Mouse (Mus musculus) thymus, postnatal 25 days (tissue): ENCODE measurements around the gene Vwa2.

Source experiments
- DNase-seq: peaks from one replicate; pipeline ENCODE4 v3.0.0; 2022

Gene Vwa2

DNA sequence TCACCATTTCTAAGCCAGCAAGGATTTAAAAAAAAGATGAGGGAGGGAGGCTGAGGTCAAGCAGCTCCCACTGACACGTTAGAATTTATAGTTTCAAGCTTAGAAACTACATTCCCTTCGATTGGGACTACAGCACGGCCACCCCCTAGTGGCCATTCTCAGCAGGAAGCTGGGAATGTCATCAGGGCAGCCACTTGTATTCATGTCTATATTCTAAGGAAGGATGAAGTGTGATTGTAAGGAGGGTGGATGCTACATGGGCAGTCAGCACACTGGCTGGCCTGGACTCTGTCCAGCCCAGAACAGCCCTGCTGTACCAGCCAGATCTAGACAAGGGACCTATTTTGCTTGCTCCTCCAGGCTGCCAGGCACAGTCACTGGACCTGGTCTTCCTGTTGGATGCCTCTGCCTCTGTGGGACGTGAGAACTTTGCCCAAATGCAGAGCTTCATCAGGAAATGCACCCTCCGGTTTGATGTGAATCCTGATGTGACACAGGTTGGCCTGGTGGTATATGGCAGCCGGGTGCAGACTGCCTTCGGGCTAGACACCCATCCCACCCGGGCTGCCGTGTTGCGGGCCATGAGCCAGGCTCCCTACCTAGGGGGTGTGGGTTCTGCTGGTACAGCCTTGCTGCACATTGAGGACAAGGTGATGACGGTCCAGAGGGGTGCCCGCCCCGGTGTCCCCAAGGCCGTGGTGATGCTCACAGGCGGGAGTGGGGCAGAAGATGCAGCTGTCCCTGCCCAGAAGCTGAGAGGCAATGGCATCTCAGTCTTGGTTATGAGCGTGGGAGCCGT is 34.6 kb downstream of the Vwa2 start:
- DNase-seq, result peak; percentile 14

DNA sequence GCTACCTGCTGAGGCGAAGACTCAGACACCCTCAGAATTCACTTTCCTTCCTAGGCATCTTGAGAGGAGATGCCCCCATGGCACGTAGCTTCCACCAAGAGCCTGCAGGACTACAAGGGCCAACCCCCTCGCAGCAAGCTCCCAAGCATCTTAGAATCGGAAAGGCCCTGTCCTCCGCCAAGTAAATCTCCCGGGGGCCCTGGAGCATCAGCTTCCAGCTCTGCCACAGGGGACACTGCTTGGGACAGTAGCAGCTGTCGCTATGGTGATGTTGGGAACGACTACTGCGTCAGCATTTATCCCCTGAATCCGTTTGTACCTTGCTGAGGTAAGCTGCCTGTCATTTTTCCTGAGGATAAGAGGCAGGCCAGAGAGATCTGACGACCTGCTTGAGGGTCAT is 36.5 kb downstream of the Vwa2 start:
- DNase-seq, result no peak

DNA sequence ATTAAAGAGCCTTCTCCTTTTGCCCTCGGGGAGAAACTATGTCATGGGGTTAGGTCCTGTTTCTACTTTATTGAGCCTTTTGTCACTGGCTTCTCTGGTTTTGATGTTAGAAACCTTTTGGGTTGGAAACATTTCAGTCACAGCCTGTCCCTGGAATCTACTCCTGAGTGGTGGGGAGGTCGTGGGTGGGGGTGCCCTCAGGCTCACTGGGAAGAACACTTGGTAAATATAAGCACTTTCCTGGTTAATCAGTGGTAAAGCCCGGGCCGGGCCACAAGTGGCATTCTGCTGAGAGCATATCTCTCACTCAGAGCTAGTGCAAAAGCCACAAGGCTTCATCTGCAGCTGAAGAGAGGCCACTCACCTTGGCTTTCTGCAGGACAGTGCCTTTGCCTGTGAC is 39.7 kb downstream of the Vwa2 start:
- no peak for DNase-seq

DNA sequence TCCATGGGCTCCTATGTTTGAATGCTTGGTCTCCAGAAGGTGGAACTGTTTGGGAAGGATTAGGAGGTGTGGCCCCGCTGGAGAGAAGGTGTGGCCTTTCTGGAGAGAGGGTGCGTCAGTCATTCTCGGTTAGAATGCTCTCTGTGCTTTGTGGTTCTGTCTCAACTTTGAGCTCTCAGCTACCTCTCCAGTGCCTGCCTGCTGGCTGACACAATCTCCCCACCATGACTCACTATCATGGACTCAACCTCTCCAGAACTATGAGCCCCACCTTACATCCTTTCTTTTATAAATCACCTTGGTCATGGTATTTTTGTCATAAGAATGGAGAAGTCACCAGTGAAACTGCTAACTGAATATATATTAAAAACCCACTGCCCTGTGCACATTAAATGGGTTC is 40.6 kb downstream of the Vwa2 start:
- no peak for DNase-seq

DNA sequence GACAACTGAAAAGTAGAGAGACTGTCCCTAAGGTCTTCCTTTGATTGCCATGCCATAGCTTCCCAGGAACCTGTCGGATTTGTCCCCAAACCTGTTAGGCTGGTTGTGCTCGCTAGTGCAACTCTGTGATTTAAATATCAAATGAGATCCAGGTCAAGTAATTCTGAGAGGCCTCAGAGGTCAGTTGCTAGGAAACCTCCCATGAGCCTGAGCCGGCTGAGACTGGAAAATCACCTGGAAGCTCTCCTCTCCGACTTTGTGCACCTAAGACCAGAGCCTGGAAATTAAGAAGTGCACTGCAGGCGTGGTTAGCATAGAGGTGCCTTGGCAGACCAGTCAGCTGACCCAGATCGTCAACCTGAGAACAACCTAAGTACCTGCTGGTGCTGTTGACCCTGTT is 41.0 kb downstream of the Vwa2 start:
- no peak for DNase-seq

DNA sequence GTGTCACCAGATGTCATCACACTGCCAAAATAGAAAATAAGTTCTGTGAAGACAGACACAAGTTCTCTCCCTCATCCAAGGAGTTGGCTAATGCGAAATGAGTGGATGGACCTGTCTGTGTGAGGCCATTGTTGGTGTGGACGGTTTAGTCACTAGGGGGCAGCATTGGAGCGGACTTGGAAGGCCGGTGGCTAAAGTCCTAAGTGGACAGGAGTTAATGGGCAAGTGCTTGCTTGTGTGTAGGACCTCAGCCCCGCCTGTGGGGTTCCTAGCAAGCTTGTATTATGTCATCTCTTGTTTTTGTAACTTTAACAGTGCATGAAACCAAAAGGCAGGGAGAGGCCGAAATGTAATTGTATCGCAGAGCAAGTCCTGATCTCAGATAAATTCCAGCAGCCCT is 45.6 kb downstream of the Vwa2 start:
- DNase-seq, result peak; percentile 38

DNA sequence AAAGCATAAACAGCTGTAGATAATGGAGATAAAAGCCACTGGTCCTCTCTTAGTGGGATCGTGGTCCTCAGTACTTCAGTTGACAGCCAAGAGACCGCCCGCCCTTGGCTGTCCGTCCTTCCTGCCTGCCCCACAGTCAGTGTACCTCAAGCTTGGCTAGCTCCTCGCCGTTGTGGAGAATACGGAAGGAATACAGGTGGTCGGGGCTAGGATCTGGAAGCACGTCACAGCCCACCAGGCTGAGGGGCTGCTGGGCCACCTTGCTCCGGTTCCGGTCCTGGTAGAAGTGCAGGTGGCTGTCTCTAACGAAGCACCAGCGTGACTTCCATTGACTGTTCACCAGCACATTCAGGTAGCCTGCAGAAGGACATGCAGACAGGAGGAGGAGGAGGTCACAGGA is 46.2 kb downstream of the Vwa2 start:
- no peak for DNase-seq

DNA sequence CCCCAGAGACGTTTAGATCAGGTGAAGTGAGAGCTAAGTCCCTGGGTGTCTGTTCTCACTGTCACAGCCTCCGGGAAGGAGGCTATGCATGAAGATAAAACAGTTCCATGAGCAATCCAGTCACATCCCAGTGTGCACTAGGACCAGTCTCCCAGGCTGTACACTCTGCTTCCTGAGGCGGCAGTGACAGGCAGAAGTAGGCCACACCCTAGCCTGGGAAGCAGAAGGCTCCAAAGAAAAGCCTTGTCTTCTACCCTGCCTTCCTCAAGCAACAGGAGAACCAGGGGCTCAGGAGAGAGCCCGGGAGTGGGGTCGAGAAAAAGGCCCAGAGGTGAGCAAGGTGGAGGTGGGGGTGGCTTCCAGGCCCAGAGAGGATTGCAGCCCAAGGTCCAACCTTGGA is 47.7 kb downstream of the Vwa2 start:
- no peak for DNase-seq

DNA sequence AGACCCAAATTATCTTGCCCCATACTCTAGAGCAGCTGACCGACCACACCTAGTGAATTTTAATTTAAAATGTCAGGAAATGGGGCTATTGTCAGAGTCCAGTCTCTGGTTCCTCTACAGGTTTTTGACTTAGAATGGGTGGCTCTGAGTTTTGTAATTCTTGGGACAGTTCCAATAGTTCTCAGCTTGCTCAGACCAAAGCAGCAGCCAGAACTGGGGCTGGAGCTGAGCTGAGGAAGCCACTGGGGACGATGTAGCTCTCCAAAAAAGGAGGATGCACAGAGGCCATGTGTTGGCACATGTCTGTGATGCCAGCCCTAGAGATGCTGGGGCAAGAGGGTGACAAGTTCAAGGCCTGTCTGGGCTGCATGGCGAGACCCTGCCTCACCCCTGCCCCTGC is 55.3 kb downstream of the Vwa2 start:
- no peak for DNase-seq

DNA sequence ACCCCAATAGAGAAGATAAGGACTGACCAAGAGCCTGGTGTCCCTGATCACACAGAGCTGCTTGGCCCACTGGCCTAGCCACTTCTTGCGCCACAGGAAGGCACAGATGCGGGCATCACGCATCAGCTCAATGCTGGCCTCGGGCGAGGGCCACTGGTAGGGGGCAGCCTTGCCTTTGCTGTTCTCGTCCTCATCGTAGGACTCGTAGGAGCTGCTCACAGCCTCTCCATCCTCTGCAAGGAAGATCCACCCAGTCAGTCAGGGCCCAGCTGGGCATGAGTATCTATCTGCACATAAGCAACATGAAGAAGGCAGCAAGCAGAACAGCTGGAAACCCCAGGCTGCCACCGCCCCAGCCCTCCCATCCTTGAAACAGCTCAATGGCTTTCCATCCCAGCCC is 56.0 kb downstream of the Vwa2 start:
- no peak for DNase-seq

DNA sequence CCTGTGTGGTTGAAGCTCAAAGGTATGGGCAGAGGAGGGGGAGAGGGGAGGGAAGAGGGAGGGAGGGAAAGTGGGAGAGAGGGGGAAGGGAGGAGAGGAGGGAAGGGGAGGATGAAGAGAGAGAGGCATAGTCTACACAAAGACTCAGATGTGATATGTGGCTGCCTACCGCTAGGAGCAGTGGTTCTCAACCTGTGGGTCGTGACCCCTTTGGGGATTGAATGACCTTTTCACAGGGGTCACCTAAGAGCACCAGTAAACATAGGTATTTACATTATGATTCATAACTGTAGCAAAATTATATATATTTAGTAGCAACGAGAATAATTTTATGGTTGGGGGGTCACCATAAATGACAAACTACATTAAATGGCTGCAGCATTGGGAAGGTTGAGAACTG is 59.8 kb downstream of the Vwa2 start:
- DNase-seq, result no peak

DNA sequence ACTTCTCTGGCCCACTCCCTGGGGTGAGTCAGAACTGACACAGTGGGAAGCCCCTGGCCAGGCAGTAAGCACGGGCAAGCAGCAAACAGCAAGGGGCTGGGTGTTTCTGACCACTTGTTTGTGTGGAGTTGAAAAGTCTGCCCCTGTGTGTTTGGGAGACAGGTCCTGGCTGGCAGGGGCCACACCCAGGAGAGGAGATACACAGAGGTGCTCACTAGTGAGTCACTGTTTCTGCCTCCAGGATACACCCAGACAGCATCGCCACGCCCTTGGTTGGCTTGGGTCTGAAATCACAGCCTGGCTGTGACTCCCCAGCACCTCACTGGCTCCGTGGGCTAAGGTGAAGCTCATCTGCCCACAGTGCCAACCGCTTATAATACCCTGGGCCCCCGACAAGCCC is 61.1 kb downstream of the Vwa2 start:
- DNase-seq, result no peak

DNA sequence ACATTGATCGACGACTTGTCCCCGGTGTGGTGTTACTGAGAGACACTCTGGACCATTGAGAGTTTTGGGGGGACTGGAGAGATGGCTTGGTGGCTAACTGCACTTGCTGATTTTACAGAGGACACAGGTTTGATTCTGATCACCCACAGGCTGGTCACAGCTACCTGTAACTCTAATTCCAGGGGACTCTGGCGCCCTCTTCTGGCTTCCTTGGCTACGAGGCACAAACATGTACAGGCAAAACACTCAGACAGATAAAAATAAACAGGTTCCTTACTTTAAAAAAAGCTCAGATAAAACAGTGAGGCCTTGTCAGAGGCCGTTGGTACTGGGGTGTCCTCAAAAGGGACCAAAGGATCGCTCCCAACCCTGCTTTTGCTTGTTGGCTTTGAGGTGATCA is 61.7 kb downstream of the Vwa2 start:
- DNase-seq, result peak; percentile 23

DNA sequence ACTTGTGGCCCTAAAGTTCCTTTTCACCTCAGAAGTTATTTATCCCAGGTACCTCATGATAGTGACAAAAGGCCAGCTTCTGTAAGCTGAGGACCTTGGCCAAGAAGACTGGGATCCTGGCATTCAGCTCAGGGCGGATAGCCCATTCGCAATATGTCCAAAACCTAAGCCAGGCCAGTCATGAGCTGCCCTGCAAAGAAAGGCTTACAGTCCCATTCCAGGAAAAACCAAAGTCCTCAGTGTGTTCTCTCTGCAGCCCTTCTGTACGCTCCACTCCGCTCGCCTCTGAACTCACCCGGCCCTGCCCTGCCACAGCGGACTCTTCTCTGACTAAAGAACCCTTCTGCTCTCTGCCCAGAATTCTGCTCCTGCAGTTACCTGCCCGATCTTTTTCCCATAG is 62.2 kb downstream of the Vwa2 start:
- DNase-seq, result no peak

DNA sequence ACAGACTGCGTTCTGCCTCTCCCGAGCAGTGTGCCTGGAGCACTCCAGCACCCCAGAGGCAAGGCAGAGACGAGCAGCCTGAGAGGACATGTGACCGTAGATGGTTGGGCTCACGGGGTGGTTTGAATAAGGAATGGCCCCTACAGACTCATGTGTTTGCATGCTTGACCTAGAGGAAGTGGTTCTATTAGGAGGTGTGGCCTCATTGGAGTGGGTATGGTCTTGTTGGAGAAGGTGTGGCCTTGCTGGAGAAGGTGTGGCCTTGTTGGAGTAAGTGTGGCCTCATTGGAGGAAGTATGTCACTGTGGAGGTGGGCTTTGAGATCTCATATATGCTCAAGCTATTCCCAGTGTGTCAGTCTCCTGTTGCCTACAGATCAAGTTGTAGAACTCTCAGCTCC is 63.9 kb downstream of the Vwa2 start:
- DNase-seq, result no peak

DNA sequence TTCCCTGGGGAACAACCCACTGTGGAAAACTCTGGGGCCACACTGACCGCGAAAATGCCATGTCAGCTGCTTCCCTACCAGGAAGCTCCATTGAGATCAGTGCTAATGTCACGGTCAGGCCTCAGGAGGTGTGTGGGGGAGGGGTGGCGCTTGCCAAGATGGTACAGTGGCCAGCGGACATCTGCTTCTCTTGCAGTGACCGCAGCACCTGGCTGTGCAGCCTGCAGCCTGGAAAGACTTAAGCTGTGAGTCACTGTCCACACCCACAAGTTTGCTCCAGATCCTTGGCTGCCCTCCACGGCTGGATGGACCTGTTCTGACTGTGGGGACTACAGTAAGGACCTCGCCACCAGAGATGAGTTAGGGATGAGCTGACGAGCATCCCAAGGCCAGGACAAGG is 65.8 kb downstream of the Vwa2 start:
- no peak for DNase-seq

DNA sequence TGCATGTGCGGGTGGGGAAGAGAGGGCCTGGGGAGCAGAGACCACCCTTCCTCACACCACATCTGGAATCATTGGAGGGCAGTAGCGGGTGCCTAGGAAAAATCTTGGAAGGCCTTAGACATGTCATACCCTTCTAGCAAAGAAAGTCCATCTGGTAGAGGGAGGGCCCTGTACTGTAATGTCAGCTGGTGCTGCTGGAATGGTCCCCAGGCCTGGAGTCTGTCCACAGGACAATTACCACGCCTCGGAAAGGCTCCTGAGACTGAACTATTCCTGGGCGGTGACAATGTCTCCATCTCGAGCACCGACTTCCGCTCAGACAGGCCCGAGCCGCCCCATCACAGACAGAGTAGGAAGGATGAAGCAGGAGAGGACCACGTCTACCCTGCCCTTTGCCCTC is 66.5 kb downstream of the Vwa2 start:
- DNase-seq, result no peak

DNA sequence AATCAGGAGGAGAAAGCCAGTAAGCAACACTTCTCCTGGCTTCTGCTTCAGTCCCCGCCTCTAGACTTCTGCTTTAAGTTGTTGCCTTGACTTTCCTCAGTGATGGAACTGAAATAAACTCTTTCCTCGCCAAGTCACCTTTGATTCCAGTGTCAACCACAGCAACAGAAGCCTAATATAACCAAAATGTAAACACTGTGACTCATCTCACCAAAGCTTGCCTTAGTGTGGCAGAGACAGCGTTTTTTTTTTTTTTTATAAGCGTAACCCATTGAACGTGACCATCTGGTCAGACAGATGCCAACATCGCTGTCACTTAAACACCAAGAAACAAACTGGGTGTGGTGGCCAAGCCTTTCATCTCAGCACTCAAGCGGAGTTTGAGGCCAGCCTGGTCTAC is 68.2 kb downstream of the Vwa2 start:
- DNase-seq, result no peak

DNA sequence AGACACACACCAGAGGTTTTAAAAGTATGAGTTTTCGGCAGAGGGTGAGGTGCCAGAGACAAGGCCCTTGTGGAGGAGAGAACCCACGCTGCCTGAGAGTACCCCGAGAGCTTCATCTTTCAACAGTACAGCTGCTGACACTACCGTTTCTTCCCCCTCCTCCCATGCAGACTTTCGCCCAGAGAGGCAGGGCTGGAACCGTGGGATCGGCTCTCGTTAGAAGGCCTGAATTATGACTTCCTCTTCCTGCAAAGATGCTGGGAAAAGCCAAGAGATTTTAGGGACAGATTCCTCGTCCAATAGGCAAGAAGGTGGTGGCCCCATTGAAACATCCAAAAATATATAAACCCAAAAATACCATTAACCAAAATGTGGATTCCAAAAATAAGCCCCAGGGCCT is 70.2 kb downstream of the Vwa2 start:
- no peak for DNase-seq

DNA sequence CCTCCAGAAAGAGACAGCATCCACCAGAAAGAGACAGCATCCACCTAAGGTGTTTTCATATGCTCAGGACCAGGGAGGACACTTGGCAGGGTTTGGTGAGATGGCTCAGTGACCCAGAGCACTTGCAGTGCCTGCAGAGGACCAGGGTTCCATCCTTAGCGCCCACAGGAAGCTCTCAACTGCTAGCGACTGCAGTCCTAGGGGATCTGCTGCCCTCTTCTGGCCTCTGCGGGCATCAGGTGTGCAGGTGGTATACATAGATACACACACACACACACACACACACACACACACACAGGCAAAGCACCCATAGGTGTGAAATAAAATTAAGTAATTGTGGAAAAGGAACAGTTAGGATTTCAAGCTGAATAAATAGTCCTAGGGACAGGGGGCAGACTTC is 70.8 kb downstream of the Vwa2 start:
- DNase-seq, result no peak

DNA sequence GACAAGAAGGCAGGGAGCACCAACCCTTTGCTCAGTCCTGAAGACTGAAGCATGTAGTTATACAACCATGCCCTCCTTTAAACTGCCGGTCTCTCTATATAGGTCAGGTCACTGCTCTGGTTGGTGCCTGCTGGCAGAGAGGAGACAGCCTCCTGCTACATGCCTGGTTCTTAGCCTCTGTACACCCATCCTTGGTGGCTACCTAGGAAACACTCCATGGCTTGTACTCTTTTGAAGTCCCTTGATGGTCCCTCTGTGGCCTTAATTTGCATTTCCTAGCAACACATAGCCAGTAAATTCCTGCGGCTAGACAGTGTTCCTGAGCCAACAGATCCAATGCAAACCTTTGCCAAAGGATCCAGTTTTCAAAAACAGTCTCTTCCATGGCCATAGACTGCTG is 71.6 kb downstream of the Vwa2 start:
- DNase-seq, result no peak

DNA sequence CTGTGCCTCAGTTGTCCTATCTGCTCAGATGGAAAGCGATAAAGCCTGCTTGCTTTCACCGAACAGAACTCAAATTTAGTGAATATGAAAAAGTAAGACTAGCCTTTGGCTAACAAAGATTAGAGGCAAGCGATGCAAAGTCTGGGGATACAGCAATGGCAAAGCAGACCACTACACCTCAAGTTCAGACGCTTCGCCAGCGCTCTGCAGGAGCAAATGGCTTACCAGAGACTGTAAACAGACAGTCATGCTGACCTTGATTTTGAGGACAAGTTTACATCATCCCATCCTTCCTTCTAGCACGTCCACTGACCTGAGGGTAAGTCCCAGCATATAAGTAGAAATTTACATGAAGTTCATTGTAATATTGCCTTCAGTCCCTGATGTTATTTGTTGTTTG is 72.2 kb downstream of the Vwa2 start:
- DNase-seq, result no peak

DNA sequence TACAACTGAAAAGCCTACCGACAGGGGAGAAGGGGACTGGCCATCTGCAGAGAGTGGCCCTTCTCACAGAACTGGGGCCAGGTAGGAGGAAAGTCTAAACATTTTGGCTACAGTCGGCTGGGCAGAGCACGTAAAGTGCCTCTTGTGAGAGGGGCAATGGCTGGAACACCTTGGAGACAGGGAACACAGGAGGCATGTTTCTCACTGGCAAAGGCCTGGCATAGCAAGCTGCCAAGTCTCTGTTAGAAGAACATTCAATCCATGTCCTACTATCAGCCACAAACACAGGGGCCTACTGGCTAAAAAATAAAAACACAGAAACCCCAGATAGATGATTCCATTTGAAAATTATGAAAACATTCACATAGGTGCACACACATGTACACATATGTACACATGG is 72.7 kb downstream of the Vwa2 start:
- no peak for DNase-seq

DNA sequence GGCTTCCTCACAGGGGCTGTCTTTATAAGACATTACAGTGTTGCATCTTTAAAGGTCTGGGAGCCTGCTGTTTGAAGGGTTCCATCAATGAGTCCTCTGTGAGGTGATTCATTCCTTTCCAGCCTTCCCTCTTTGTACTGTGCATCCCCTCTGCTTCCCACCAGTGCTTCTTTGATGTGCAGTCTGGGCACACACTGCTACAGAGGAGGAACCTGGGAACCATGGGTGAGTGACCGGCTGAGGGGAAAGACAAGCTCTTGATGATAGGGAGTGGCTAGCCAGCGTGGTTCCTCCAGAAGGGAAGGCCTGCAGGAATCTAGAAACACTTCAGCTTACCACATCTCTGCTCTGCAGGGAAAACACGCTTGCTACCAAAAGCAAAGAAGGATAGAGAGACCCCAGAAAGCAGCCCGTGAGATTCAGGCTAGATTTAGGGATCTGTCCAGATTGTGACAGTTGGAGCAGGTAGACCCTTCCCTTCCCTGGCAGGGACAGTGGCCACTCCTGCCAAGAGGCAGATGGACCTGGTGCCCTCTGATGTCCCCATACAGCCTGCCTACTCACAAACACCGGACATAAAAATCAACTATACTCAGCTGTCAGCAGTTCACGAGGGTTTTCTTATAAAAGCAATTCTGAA is 74.0 kb downstream of the Vwa2 start:
- DNase-seq, result no peak

DNA sequence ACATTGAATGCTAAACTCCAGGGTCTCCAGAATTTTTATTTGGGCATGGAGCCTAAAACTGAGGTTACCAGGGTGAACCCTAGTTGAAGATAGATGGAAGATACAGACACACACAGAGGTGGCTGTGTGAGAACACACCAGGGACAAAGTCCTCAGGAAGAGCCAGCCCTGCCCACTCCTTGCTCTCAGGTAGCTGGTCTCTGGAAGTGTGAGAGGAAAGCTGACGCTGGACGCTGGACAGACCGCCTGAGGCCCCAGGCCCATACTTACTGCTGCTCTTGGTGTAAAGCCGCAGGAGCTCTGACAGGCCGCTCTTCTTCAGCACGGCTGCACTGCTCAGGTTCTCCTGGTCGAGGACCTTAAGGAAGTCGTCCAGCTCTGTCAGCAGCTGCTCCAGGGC is 75.8 kb downstream of the Vwa2 start:
- DNase-seq, result no peak
